Mouse (Mus musculus) thymus, adult 2 months (tissue): ENCODE measurements around the gene Ube2o. TPM values are rescaled to one million over a fixed set of nuclear protein-coding genes. Genes with fewer than 3 reads are reported as not detected.
A peak's percentile ranks its signal among the peaks of the same experiment; 100 is the strongest.

Experiments
- DNase-seq: peaks from one replicate; pipeline ENCODE4 v3.0.0; 2021
- H3K27ac ChIP-seq: fragments of 200-500 bp; 2 replicates; pipeline ENCODE4 v1.5.1; 2012; ENCODE audit warnings: low read length, control low read depth; ENCODE audit not compliant: control insufficient read depth, insufficient read depth
- H3K27me3 ChIP-seq: fragments of 200-500 bp; 2 replicates; pipeline ENCODE4 v1.6.1; 2012; ENCODE audit warnings: mild to moderate bottlenecking, low read length, moderate library complexity, mixed read lengths; ENCODE audit not compliant: control insufficient read depth, insufficient read depth
- H3K36me3 ChIP-seq: fragments of 200-500 bp; 2 replicates; pipeline ENCODE4 v1.6.1; 2012; ENCODE audit warnings: mild to moderate bottlenecking, low read length, moderate library complexity; ENCODE audit not compliant: control insufficient read depth, insufficient read depth
- H3K4me1 ChIP-seq: fragments of 200-500 bp; replicated peaks from 2 replicates; pipeline ENCODE4 v1.6.1; 2012; ENCODE audit warnings: low read length; ENCODE audit not compliant: control insufficient read depth, insufficient read depth
- H3K4me3 ChIP-seq: fragments of 200-500 bp; 2 replicates; pipeline ENCODE4 v1.5.1; 2012; ENCODE audit warnings: mild to moderate bottlenecking, low read length, control low read depth, moderate library complexity; ENCODE audit not compliant: control insufficient read depth, insufficient read depth
- CTCF ChIP-seq: fragments of 200-500 bp; IDR thresholded peaks from 2 replicates; pipeline ENCODE4 v1.5.1; 2012; ENCODE audit warnings: mild to moderate bottlenecking, control low read depth, low read length, moderate library complexity, borderline replicate concordance; ENCODE audit not compliant: control insufficient read depth, poor library complexity, insufficient read depth; ENCODE audit errors: extremely low read depth
- POLR2A ChIP-seq: fragments of 200-500 bp; IDR thresholded peaks from 2 replicates; pipeline ENCODE4 v1.6.1; 2012; ENCODE audit warnings: mild to moderate bottlenecking, low read length, control low read depth, moderate library complexity; ENCODE audit not compliant: control insufficient read depth, poor library complexity, insufficient read depth; ENCODE audit errors: extremely low read depth
- WGBS: fragments of 180-500 bp; shearing (Covaris S2); methylation state at CpG from one replicate; pipeline ENCODE4 v1.1.7; 2018; 5-methylcytosine and 5-hydroxymethylcytosine counted together
- polyA plus RNA-seq: library from polyadenylated mRNA; depleted of rRNA; stranded (reverse); fragments of >200 nt; gene quantifications from 2 replicates; pipeline ENCODE4 v1.2.3, GENCODE M21; 2012; rRNA removed

Gene Ube2o
- 26.5 and 27.1 TPM in 2 replicates for polyA plus RNA-seq

DNA sequence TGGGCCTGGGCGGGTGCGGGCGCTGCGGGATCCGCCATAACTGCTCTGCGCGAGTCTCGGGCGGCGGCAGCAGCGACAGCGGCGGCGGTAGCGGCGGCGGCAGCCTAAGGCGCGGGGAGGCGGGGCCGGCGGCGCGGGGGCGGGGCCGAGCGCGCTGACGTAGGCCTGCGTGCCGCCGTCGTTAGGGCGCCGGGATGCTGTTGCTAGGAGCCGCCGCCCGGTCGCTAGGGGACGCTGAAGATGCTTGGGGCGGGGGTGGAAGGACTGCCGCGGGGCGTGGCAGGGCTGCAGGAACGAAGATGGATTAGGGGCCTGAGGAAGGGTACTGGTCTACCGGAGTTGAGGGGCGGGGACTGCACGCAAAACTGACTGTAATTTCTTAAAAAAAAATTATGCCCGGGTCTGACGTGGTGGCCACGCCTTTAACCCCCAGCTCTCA, at the start of gene Ube2o:
Gene Ube2o (minus strand): TSS at position 72 of the 439 bp plus-strand sequence.
- Histone ChIP-seq H3K27me3 (no peaks in the 10 kb centered on the region), H3K36me3 (no peaks in the 10 kb centered on the region), H3K4me3 (peak within 1 kb of the TSS; percentile 58), H3K27ac (no peak within 1 kb of the TSS), H3K4me1 (peaks cover 8% of the 10 kb centered on the region)
- 2% methylated on average over 51 of the region's 51 CpGs for WGBS
- TF ChIP-seq CTCF (no peak), POLR2A (no peak)
- peak; percentile 88 for DNase-seq

DNA sequence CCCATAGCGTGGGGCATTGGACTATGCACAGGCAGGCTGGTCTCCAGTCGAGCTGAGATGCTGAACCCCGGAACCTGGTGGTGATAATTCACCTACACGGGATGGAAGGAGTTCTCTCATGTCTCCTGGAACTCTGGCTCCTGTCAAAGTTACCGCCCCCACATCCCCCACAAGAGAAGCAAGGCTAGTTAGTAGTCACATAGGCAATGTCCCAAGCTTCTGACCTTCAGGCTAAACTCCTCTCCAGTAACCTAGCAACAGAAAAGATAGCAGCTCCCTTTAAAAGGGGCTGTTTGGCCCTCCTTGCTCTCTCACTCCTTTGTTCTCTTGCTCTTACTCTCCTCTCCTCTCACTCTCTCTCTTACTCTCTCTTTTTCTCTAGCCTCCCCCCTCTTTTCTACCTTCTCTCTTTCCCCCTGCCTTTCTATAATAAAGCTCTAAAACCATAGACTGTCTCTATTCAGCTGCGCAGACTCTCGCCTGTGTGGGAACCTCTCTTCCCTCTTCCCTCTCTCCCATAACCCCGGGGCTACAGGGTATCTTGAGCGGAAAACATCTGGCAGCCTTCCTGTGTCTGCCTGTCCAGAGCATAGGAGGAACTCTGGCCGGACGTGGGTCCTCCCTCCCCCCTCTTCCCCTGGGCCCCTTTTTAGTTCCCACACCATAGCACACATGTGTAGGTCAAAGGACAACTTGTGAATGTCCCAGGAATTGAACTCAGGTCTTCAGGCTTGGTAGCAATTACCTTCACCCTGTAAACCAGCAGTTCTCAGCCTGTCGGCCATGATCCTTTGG, 49.1 kb upstream of the Ube2o start:
- no peak for DNase-seq
- no peak for TF ChIP-seq POLR2A
- TF ChIP-seq CTCF: no peak
- Histone ChIP-seq H3K27ac (no peak overlapping the region), H3K4me1 (peaks cover 6% of the 10 kb centered on the region), H3K36me3 (no peaks in the 10 kb centered on the region), H3K4me3 (no peak overlapping the region), H3K27me3 (no peaks in the 10 kb centered on the region)
- WGBS: 69% methylated on average over 12 of the region's 12 CpGs

DNA sequence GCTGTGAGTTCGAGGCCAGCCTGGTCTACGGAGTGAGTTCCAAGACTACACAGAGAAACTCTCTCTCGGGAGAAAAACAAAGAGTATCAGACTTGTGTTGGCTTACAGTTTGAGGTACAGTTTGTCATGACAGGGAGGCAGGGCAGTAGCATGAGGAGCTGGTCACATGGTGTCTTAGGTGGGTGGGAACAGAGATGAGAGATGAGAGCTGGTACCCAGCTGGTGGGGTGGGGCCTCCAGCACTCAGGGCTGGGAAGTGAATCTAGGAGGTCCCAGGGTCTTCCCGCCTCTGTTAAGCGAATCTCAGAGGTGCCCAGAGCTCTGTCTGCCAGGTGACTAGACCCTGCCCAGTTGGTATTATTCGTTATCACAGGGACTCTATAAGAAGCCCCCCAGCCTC, 48.2 kb upstream of the Ube2o start:
- no peak for DNase-seq
- TF ChIP-seq CTCF (no peak), POLR2A (no peak)
- 93% methylated on average over 6 of the region's 6 CpGs for WGBS
- Histone ChIP-seq H3K4me1 (peaks cover 9% of the 10 kb centered on the region), H3K4me3 (no peak overlapping the region), H3K27ac (no peak overlapping the region), H3K36me3 (no peaks in the 10 kb centered on the region), H3K27me3 (no peaks in the 10 kb centered on the region)

DNA sequence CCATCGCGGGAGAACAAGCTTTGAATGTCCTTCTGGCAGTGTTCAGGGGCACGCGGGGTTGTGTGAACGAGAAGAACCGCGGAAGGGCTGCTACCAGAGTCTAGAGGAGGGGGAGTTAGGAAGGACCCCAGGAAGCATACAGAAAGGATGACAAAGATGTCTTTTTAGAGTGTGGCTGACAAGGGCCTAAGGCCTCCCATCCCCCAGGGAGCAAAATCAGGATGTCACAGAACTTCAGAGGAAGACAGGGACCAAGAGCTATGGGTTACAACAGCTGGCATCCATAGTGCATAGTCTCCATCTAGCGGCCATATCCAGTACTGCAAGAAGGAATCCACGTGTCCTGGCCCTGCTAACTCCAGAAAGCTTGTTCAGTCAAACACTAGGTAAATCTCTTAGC, 47.5 kb upstream of the Ube2o start:
- peaks cover 15% of the 10 kb centered on the region for H3K4me1 ChIP-seq
- H3K27me3 ChIP-seq: no peaks in the 10 kb centered on the region
- peak; percentile 87 for DNase-seq
- H3K27ac ChIP-seq: no peak overlapping the region
- no peak for TF ChIP-seq CTCF
- TF ChIP-seq POLR2A: no peak
- 58% methylated on average over 9 of the region's 9 CpGs for WGBS
- no peak overlapping the region for H3K4me3 ChIP-seq
- H3K36me3 ChIP-seq: no peaks in the 10 kb centered on the region

DNA sequence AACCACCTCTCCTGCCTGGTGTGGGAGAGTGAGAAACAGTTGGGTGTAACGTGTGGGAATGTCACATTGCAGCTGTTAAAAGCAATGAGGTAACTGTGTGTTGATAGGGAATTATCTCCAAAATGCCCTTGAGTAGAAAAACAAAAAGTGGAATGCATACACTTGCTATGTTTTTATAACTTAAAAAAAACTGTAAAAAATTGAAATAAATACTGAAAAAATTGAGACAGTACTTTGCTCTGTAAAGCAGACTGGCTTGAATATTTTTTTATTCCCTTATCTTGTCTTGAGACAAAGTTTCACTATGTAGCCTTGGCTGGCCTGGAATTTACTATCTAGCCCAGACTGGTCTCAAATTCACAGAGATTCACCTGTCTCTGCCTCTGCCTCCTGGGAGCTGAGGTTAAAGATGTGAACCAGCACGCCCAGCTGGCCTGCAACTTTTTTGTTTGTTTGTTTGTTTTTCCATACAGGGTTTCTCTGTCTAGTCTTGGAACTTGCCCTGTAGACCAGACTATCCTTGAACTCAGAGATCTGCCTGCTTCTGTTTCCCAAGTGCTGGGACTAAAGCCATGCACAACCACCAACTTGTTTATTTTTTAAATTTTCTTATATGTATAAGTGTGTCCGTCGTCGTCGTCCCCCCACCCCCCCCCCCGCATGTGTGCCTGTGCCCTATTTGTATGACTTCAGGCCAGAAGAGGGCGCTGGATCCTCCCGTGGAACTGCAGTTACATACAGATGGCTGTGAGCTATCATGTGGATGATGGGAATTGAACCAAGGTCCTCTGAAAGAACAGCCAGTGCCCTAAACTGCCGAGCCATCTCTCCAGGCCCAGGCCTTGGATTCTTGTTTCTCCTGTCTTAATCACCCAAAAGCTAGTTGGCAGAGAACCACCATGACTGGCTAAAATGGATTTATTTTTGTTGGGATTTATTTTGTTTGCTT, 46.1 kb upstream of the Ube2o start:
- H3K27ac ChIP-seq: no peak overlapping the region
- TF ChIP-seq POLR2A: no peak
- H3K27me3 ChIP-seq: no peaks in the 10 kb centered on the region
- peaks cover 26% of the 10 kb centered on the region for H3K4me1 ChIP-seq
- 47% methylated on average over 10 of the region's 10 CpGs for WGBS
- no peak overlapping the region for H3K4me3 ChIP-seq
- no peaks in the 10 kb centered on the region for H3K36me3 ChIP-seq
- DNase-seq: no peak

DNA sequence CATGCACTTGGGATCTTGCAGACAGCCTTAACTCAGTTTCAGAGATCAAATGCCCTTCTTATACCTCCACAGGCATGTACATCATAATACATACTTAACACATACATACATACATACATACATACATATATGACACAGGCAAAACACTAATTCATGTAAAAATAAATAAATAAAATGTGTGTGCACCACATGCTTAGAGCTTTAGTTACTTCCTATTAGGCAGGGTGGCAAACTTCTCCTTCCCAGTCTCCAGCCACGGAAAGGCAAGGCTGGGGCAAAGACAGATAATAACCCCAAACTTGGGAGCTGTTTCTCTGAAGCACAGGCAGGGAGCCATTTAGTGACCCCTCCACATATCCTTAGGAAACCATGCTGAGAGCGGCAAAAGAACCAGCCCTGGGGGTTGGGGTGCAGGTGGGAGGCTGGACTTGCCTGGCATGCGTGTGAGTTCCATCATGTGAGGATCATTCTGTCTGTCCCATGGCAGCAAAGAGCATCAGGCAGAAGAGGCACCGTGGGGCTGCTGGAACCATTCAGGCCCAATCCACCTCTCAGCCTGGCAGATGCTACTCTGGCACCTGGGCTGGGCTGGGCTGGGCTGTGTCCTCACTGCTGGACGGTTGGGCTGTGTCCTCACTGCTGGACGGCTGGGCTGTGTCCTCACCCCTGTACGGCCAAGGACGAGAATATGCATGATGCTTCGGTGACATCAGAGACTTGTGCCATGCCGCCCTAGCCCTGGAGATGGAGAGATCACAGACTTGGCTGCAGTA, 45.2 kb upstream of the Ube2o start, which contains the start of gene Rhbdf2:
Gene Rhbdf2 (minus strand): TSS at position 721 of the 773 bp plus-strand sequence.
- DNase-seq: no peak
- H3K27ac ChIP-seq: no peak within 1 kb of the TSS
- no peak within 1 kb of the TSS for H3K4me3 ChIP-seq
- H3K36me3 ChIP-seq: no peaks in the 10 kb centered on the region
- 96% methylated on average over 10 of the region's 10 CpGs for WGBS
- H3K27me3 ChIP-seq: no peaks in the 10 kb centered on the region
- peaks cover 28% of the 10 kb centered on the region for H3K4me1 ChIP-seq
- TF ChIP-seq POLR2A (no peak), CTCF (no peak)
